Mouse (Mus musculus): Measurements from ENCODE around the gene Otud7a. TPM values are rescaled to one million over a fixed set of nuclear protein-coding genes. Genes with fewer than 3 reads are reported as not detected.

Otud7a gene
- polyA plus RNA-seq, 1 experiment from 2014 or later, result 2.5 TPM

DNA sequence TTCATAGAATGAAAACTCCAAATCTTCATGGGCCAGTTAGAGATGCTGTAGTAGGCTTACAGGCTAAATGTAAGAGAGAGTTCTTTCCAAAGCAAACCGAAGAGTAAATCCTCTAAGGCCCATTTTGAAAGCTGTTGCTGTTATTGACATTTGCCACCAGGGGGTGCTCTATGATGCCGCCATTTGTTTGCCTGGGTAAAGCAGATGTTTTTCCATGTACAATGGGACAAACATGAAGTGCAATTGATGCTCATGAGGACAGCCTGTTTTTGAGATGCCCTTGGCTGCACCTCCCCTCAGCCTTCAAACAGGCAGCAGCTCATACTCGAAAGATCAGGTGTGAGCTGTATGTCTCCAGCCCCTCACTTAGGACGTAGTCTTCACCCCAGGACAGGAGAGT is 307.5 kb downstream of the Otud7a start:
- Histone ChIP-seq H3K4me2 (ENCODE audit: low read length) (no peak overlapping the region), H3K36me3 (ENCODE audit: control insufficient read depth, insufficient read depth) (no peaks in the 10 kb centered on the region), H3K27me3 (replicated peaks; ENCODE audit: control insufficient read depth, insufficient read depth, low read length) (peaks cover 15% of the 10 kb centered on the region), H3K9me3 (ENCODE audit: control insufficient read depth, low read length) (no peaks in the 10 kb centered on the region), H3K4me3 (replicated peaks; ENCODE audit: low read length) (no peak overlapping the region), H3K9ac (replicated peaks; ENCODE audit: low read depth, low read length) (no peak overlapping the region), H3K27ac (ENCODE audit: low read length) (no peak overlapping the region), H3K4me1 (replicated peaks; ENCODE audit: control insufficient read depth, insufficient read depth, low read length) (peaks cover 20% of the 10 kb centered on the region)
- 39% methylated on average over 4 of the region's 4 CpGs for WGBS
- ATAC-seq, result no peak

DNA sequence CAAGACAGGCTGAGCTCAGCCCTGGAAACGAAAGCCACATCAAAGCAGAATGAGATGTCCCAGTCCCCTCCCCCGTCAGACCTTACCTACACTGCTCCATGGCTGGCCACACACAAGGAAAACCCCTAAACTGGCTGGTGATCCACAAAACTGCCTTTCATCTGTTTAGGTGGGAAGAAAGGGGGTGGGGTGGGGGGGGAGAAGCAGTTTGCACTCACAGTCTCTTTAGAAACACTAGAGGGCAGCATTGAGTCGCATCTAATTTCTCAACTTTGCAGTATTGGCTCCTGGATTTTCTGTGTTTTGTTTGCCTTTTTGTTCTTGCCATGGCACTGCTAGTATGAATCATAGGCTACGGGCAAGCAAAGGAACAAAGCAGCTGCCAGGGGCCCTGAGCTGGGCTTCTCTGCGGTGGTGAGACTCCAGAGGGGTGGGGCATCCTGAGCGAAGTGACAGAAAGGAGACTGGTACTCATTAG is 308.8 kb downstream of the Otud7a start:
- H3K4me3 ChIP-seq (replicated peaks; ENCODE audit: low read length), result no peak overlapping the region
- H3K9me3 ChIP-seq (ENCODE audit: control insufficient read depth, low read length), result no peaks in the 10 kb centered on the region
- no peaks in the 10 kb centered on the region for H3K36me3 ChIP-seq (ENCODE audit: control insufficient read depth, insufficient read depth)
- 10% methylated on average over 6 of the region's 6 CpGs for WGBS
- peak; percentile 24 for ATAC-seq
- H3K27me3 ChIP-seq (replicated peaks; ENCODE audit: control insufficient read depth, insufficient read depth, low read length), result peaks cover 27% of the 10 kb centered on the region
- peaks cover 30% of the 10 kb centered on the region for H3K4me1 ChIP-seq (replicated peaks; ENCODE audit: control insufficient read depth, insufficient read depth, low read length)
- no peak overlapping the region for H3K9ac ChIP-seq (replicated peaks; ENCODE audit: low read depth, low read length)
- H3K4me2 ChIP-seq (ENCODE audit: low read length), result no peak overlapping the region
- no peak overlapping the region for H3K27ac ChIP-seq (ENCODE audit: low read length)

DNA sequence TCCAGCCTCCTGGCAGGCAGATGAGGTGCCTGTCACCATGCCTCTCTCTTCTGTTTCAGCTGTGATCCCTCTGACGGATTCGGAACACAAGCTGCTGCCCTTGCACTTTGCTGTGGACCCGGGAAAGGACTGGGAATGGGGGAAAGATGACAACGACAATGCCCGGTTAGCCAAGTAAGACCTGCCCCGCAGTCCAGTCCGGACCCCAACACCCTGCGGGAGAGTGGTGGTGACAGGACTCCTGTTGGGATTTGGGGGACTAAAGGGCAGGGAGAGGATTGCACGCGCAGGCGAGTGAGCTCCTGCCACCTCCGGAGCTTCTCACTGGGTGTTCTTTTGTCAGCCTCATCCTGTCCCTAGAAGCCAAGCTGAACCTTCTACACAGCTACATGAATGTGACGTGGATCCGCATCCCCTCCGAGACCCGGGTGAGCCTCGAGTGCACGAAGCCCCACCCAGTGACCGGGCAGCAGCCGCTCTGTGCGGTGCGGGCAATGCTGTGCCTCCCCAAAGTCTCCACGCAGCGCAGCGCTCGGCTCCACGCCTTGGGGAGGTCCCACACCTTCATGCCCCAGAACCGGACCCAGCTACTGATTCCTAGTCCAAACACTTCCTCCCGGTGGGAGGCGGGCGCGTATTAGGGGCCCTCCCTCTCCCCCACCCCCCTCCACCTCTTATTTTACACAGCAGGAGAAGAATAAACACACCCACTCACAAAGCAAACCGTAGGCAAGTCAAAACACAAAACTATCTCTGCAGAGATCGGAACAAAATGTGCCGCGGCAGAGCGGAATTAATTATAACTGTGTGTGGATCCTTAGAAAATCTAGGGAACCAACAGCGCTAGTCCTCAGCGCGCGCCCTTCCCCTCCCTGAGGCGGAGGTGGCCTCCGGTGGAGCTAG is 310.3 kb downstream of the Otud7a start:
- Histone ChIP-seq H3K4me2 (ENCODE audit: low read length) (peak overlapping the region; percentile 94), H3K27ac (ENCODE audit: low read length) (peak overlapping the region; percentile 10; the same call in 1 of the 2 replicates), H3K36me3 (ENCODE audit: control insufficient read depth, insufficient read depth) (no peaks in the 10 kb centered on the region), H3K9ac (replicated peaks; ENCODE audit: low read depth, low read length) (peak overlapping the region; percentile 65), H3K4me1 (replicated peaks; ENCODE audit: control insufficient read depth, insufficient read depth, low read length) (peaks cover 39% of the 10 kb centered on the region), H3K4me3 (replicated peaks; ENCODE audit: low read length) (peak overlapping the region; percentile 45), H3K27me3 (replicated peaks; ENCODE audit: control insufficient read depth, insufficient read depth, low read length) (peaks cover 42% of the 10 kb centered on the region), H3K9me3 (ENCODE audit: control insufficient read depth, low read length) (no peaks in the 10 kb centered on the region)
- WGBS, result 2% methylated on average over 43 of the region's 43 CpGs
- peak; percentile 15 for ATAC-seq

- ATAC-seq, result peak; percentile 19
- Histone ChIP-seq H3K4me2 (ENCODE audit: low read length) (peak overlapping the region; percentile 94), H3K36me3 (ENCODE audit: control insufficient read depth, insufficient read depth) (no peaks in the 10 kb centered on the region)
These were observed 311.0 kb downstream of the Otud7a start for GRCm38 (mm10) chr7:63755476-63755948.

DNA sequence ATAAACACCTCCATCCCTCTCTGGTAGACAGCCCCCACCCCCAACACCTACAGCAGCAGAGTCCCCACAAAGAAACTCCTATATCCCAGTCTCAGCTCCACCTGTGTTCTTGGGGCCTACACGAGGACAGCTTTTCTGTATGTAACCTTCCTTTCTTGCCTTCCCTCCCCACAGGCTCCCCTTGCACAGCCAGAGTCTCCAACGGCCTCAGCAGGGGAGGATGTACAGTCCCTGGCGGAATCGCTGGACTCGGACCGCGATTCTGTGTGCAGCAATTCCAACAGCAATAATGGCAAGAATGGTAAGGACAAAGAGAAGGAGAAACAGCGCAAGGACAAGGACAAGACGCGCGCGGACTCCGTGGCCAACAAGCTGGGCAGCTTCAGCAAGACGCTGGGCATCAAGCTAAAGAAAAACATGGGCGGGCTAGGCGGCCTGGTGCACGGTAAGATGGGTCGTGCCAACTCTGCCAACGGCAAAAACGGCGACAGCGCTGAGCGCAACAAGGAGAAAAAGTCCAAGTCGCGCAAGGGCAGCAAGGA is 312.7 kb downstream of the Otud7a start:
- Histone ChIP-seq H3K9ac (replicated peaks; ENCODE audit: low read depth, low read length) (peak overlapping the region; percentile 59), H3K9me3 (ENCODE audit: control insufficient read depth, low read length) (no peaks in the 10 kb centered on the region), H3K27me3 (replicated peaks; ENCODE audit: control insufficient read depth, insufficient read depth, low read length) (peaks cover 58% of the 10 kb centered on the region), H3K36me3 (ENCODE audit: control insufficient read depth, insufficient read depth) (no peaks in the 10 kb centered on the region), H3K4me1 (replicated peaks; ENCODE audit: control insufficient read depth, insufficient read depth, low read length) (peaks cover 39% of the 10 kb centered on the region), H3K4me3 (replicated peaks; ENCODE audit: low read length) (peak overlapping the region; percentile 55), H3K27ac (ENCODE audit: low read length) (no peak overlapping the region), H3K4me2 (ENCODE audit: low read length) (peak overlapping the region; percentile 78)
- ATAC-seq, result no peak
- 3% methylated on average over 25 of the region's 25 CpGs for WGBS

More at GRCm38 (mm10) chr7:63755476-63755948, 311.0 kb downstream of the Otud7a start:
- under 1% methylated on average over 13 of the region's 13 CpGs for WGBS
- H3K4me1 ChIP-seq (replicated peaks; ENCODE audit: control insufficient read depth, insufficient read depth, low read length), result peaks cover 39% of the 10 kb centered on the region
- peak overlapping the region; percentile 10; the same call in 1 of the 2 replicates for H3K27ac ChIP-seq (ENCODE audit: low read length)
- H3K9me3 ChIP-seq (ENCODE audit: control insufficient read depth, low read length), result no peaks in the 10 kb centered on the region
- H3K9ac ChIP-seq (replicated peaks; ENCODE audit: low read depth, low read length), result peak overlapping the region; percentile 65
- peak overlapping the region; percentile 45 for H3K4me3 ChIP-seq (replicated peaks; ENCODE audit: low read length)
- peaks cover 46% of the 10 kb centered on the region for H3K27me3 ChIP-seq (replicated peaks; ENCODE audit: control insufficient read depth, insufficient read depth, low read length)

DNA sequence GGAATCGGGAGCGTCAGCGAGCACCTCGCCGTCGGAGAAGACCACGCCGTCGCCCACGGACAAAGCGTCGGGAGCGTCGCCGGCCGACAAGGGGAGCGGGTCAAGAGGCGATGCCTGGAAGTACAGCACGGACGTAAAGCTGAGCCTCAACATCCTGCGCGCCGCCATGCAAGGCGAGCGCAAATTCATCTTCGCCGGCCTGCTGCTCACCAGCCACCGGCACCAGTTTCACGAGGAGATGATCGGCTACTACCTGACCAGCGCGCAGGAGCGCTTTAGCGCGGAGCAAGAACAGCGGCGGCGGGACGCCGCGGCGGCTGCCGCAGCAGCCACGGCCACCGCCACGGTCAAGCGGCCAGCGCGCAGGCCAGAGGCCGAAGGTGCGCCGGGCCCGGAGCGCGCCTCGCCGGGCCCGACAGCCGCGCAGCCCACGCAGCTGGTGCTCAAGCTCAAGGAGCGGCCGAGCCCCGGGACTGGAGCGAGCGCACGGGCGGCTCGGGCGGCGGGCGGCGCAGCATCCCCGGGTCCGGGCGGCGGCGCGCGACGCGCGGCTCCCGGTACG is 313.2 kb downstream of the Otud7a start:
- Histone ChIP-seq H3K36me3 (ENCODE audit: control insufficient read depth, insufficient read depth) (no peaks in the 10 kb centered on the region), H3K27me3 (replicated peaks; ENCODE audit: control insufficient read depth, insufficient read depth, low read length) (peaks cover 58% of the 10 kb centered on the region), H3K4me2 (ENCODE audit: low read length) (peak overlapping the region; percentile 78), H3K4me3 (replicated peaks; ENCODE audit: low read length) (peak overlapping the region; percentile 55), H3K4me1 (replicated peaks; ENCODE audit: control insufficient read depth, insufficient read depth, low read length) (peaks cover 39% of the 10 kb centered on the region), H3K27ac (ENCODE audit: low read length) (no peak overlapping the region), H3K9ac (replicated peaks; ENCODE audit: low read depth, low read length) (peak overlapping the region; percentile 59), H3K9me3 (ENCODE audit: control insufficient read depth, low read length) (no peaks in the 10 kb centered on the region)
- WGBS, result under 1% methylated on average over 80 of the region's 85 CpGs
- no peak; the same call in 1 of the 2 replicates for ATAC-seq

GRCm38 (mm10) chr7:63758240-63758826 is 313.8 kb downstream of the Otud7a start:
- under 1% methylated on average over 70 of the region's 97 CpGs for WGBS
- H3K27ac ChIP-seq (ENCODE audit: low read length), result no peak overlapping the region
- H3K36me3 ChIP-seq (ENCODE audit: control insufficient read depth, insufficient read depth), result no peaks in the 10 kb centered on the region
- peak overlapping the region; percentile 59 for H3K9ac ChIP-seq (replicated peaks; ENCODE audit: low read depth, low read length)
- peak overlapping the region; percentile 78 for H3K4me2 ChIP-seq (ENCODE audit: low read length)
- peak overlapping the region; percentile 55 for H3K4me3 ChIP-seq (replicated peaks; ENCODE audit: low read length)
- H3K4me1 ChIP-seq (replicated peaks; ENCODE audit: control insufficient read depth, insufficient read depth, low read length), result peaks cover 39% of the 10 kb centered on the region
- peak; percentile 78 for ATAC-seq
- no peaks in the 10 kb centered on the region for H3K9me3 ChIP-seq (ENCODE audit: control insufficient read depth, low read length)
- H3K27me3 ChIP-seq (replicated peaks; ENCODE audit: control insufficient read depth, insufficient read depth, low read length), result peaks cover 58% of the 10 kb centered on the region

DNA sequence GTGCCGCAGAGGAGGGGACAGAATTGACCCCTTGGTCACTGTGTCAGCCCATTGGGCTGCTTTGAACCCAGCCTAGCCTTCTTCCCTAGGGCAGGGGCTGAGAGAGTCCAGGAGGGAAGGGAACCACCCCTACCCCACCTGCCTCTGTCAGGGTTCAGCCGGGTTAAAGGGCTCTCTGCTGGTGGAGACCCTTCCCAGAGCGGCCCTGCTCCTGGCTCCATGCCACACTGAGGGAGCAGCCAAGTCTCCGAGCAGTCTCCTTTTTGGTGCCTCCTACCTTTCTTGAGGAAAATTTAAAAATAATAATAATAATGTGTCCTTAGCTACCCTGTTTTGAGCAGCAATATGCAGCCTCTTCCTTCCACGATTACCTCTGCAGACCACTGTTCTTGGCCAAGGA is 315.1 kb downstream of the Otud7a start:
- 20% methylated on average over 5 of the region's 5 CpGs for WGBS

DNA sequence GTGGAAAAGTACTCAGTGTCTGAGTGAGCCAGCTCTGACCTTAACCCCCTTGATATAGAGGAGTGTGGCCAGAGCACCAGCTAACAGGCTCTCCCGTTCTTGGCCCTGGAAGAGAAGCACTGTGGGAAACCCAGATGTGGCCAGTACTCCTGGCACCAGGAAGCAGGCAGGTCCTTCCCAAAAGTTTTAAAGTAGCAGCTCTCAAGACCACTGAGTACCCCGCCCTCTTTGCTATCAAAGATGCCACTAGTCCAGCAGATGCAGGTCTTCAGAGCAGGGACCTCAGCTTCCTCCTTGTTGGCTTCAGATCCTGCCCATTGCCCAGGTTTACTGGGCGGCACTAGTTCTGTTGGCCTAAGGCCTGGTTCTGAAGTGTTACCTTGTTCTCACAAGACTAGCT is 318.0 kb downstream of the Otud7a start:
- Histone ChIP-seq H3K4me3 (replicated peaks; ENCODE audit: low read length) (no peak overlapping the region), H3K9ac (replicated peaks; ENCODE audit: low read depth, low read length) (no peak overlapping the region), H3K27ac (ENCODE audit: low read length) (no peak overlapping the region), H3K27me3 (replicated peaks; ENCODE audit: control insufficient read depth, insufficient read depth, low read length) (peaks cover 39% of the 10 kb centered on the region), H3K36me3 (ENCODE audit: control insufficient read depth, insufficient read depth) (no peaks in the 10 kb centered on the region), H3K9me3 (ENCODE audit: control insufficient read depth, low read length) (no peaks in the 10 kb centered on the region), H3K4me1 (replicated peaks; ENCODE audit: control insufficient read depth, insufficient read depth, low read length) (peaks cover 15% of the 10 kb centered on the region), H3K4me2 (ENCODE audit: low read length) (no peak overlapping the region)
- ATAC-seq, result no peak
- 85% methylated on average over 3 of the region's 3 CpGs for WGBS

More for the DNA sequence above, 315.1 kb downstream of the Otud7a start:
- Histone ChIP-seq H3K27me3 (replicated peaks; ENCODE audit: control insufficient read depth, insufficient read depth, low read length) (peaks cover 58% of the 10 kb centered on the region), H3K4me3 (replicated peaks; ENCODE audit: low read length) (no peak overlapping the region), H3K36me3 (ENCODE audit: control insufficient read depth, insufficient read depth) (no peaks in the 10 kb centered on the region), H3K4me1 (replicated peaks; ENCODE audit: control insufficient read depth, insufficient read depth, low read length) (peaks cover 26% of the 10 kb centered on the region), H3K9me3 (ENCODE audit: control insufficient read depth, low read length) (no peaks in the 10 kb centered on the region), H3K9ac (replicated peaks; ENCODE audit: low read depth, low read length) (no peak overlapping the region), H3K4me2 (ENCODE audit: low read length) (no peak overlapping the region), H3K27ac (ENCODE audit: low read length) (no peak overlapping the region)
- no peak for ATAC-seq

Measured in forebrain, embryonic 16.5 days (tissue).